ENCODE assay signal across 22 mouse cellular contexts in genomic region chr1:142983641-142984040, GRCm38 (mm10).
DNase-seq lines count a peak whose midpoint lies in the region; TF ChIP-seq lines count a peak whose summit lies in the region.
"Had no signal": no experiment of that assay in that cellular context is flagged by ENCODE, and none has a peak within 500 bp of the region (broad histone marks: within the 10 kb centered on the region; RNA-seq: fewer than 3 reads in every experiment).

No protein-coding gene starts in this region.

- no peak for DNase-seq in left cerebral cortex, adult 2 months (ENCODE audit: extremely low spot score in 1 of 2, low spot score in 2 of 2)
- DNase-seq in left cerebral cortex, postnatal 4 days, result no peak
- peak; percentile 32 for DNase-seq in adrenal gland, adult 8-10 months
- peak; percentile 9 for DNase-seq in adrenal gland, postnatal 25 days
- no peak for DNase-seq in urinary bladder, postnatal 25 days (ENCODE audit: low spot score)
- DNase-seq in kidney, adult 11 months, result no peak
- DNase-seq: B cell, adult 2 months; cerebellum, adult 11-12 months; cerebellum, adult 8-10 months; cerebellum, postnatal 25 days; gastrocnemius, postnatal 25 days; heart, adult 18-20 months; heart, postnatal 10 days; heart, postnatal 36 days; kidney, adult 2 months had no signal

- peak overlapping the region; percentile 48; the same call in 1 of the 2 replicates for H3K27ac ChIP-seq in left cerebral cortex, adult 2 months
- H3K27ac ChIP-seq: embryonic facial prominence, embryonic 12.5 days; embryonic facial prominence, embryonic 15.5 days; heart, embryonic 15.5 days; hindbrain, embryonic 10.5 days; hindbrain, embryonic 14.5 days; hindbrain, postnatal 0 days had no signal

- no peak overlapping the region for H3K4me3 ChIP-seq in left cerebral cortex, adult 2 months
- H3K4me3 ChIP-seq: embryonic facial prominence, embryonic 12.5 days; embryonic facial prominence, embryonic 15.5 days; heart, embryonic 12.5 days; heart, embryonic 15.5 days; hindbrain, embryonic 10.5 days had no signal

- no peak for TF ChIP-seq CTCF in left cerebral cortex, adult 2 months (IDR thresholded peaks at IDR 0.05)

- intact Hi-C loops in left cerebral cortex, adult 2 months (cut with DNase I), result no loop called here
- intact Hi-C loops in left cerebral cortex, postnatal 4 days (cut with DNase I), result no loop called here

Comparison
In these comparisons a context has a peak if more than half of its experiments do, and no peak if none do; other contexts are left out.
1. DNase-seq: peak in adrenal gland, adult 8-10 months (single experiment) and adrenal gland, postnatal 25 days (single experiment); none in left cerebral cortex, adult 2 months (0 of 2), left cerebral cortex, postnatal 4 days (single experiment), urinary bladder, postnatal 25 days (single experiment) and kidney, adult 11 months (single experiment).